Mouse (Mus musculus) olfactory bulb, adult 2 months (tissue): Measurements from ENCODE around the gene Rassf3. TPM values are rescaled to one million over a fixed set of nuclear protein-coding genes. Genes with fewer than 3 reads are reported as not detected.

Experiments
- H3K27ac ChIP-seq: fragments of 200-500 bp; 2 replicates; pipeline ENCODE4 v1.5.1; 2012; ENCODE audit warnings: low read depth, low read length; ENCODE audit not compliant: insufficient read depth
- H3K4me1 ChIP-seq: fragments of 200-500 bp; 2 replicates; pipeline ENCODE4 v1.6.1; 2012; ENCODE audit warnings: low read length; ENCODE audit not compliant: control insufficient read depth, insufficient read depth
- H3K4me3 ChIP-seq: fragments of 200-500 bp; 2 replicates; pipeline ENCODE4 v1.5.1; 2012; ENCODE audit warnings: mild to moderate bottlenecking, low read depth, low read length, moderate library complexity; ENCODE audit not compliant: insufficient read depth
- CTCF ChIP-seq: fragments of 200-500 bp; IDR thresholded peaks from 2 replicates; pipeline ENCODE4 v1.5.1; 2012; ENCODE audit warnings: low read depth, mild to moderate bottlenecking, low read length, moderate library complexity; ENCODE audit not compliant: insufficient read depth
- POLR2A ChIP-seq: fragments of 200-500 bp; IDR thresholded peaks from 2 replicates; pipeline ENCODE4 v1.6.1; 2012; ENCODE audit warnings: mild to moderate bottlenecking, low read depth, low read length, moderate library complexity; ENCODE audit not compliant: insufficient read depth
- WGBS: fragments of 180-500 bp; shearing (Covaris S2); methylation state at CpG from one replicate; pipeline ENCODE4 v1.1.7; 2018; 5-methylcytosine and 5-hydroxymethylcytosine counted together
- polyA plus RNA-seq: library from polyadenylated mRNA; stranded (reverse); fragments of >200 nt; gene quantifications from 2 replicates; pipeline ENCODE4 v1.2.4, GENCODE M21; 2012; ENCODE audit warnings: low replicate concordance; ENCODE audit not compliant: missing spikeins, insufficient read depth, insufficient read length

Rassf3 gene
- polyA plus RNA-seq, result not detected in 2 replicates

DNA sequence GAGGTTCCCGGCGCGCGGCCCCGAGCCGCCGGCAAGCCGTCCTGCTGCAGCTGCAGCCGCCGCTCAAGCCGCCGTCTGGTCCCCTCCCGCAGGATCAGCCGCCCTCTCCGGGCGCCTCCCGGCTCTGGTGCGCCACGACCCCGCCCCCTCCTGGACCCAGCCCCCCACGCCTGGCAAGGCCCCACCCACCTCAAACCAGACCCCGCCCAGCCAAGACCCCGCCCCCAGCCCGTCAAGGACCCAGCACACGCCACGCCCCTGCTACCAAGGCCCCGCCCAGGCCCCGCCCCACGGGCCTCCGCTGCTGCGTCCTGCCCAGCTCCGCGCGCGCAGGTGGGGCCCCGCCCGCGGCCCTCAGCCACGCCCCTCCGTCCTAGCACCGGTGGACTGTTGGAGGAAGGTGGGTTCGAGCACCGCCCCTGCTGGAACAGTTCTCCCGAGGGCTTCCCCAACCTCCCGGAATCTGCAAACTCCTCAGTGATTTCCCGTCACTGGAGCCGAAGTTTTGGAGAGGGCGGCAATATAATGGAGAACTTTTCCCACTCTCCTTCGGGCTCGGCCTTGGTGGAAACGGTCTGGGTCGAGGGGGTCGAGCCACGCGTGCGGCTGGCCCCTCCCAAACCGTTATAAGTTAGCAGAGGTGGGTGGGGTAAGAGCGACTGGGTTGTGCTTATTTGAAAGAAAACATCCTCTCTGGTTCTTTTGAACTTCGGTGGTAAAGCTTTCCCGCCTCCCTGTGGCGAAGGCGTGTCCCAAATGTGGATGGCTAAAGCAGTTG is at the start of gene Rassf3:
TSS of gene Rassf3 (minus strand) at position 158 of the 778 bp plus-strand sequence.
- Histone ChIP-seq H3K27ac (no peak within 1 kb of the TSS), H3K4me3 (peak within 1 kb of the TSS; percentile 58), H3K4me1 (peaks cover 21% of the 10 kb centered on the region)
- TF ChIP-seq CTCF, result no peak
- 3% methylated on average over 60 of the region's 62 CpGs for WGBS

GRCm38 (mm10) chr10:121520923-121521585 is 44.9 kb upstream of the Rassf3 start:
- Histone ChIP-seq H3K4me3 (no peak overlapping the region), H3K4me1 (peaks cover 5% of the 10 kb centered on the region), H3K27ac (no peak overlapping the region)
- 34% methylated on average over 12 of the region's 12 CpGs for whole genome bisulfite sequencing
- TF ChIP-seq POLR2A (no peak), CTCF (no peak)

DNA sequence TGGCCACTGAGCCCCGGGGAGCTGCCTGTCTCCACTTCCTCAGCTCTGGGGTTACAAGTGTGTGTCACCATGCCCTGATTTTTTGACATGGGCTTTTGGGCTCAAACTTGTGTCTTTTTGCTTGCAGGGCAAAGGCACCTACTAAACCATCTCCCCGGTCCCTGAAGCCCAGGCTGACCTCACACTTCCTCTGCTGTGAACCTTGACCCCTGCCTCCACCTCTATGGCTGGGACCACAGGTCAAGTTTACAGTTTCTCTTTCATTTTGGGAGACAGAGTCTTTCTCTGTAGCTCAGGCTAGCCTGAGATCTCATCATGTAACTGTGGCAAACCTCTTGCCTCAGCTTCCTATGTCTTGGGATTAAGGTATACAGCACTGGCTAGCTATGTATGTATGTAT is 43.6 kb upstream of the Rassf3 start:
- Histone ChIP-seq H3K4me3 (no peak overlapping the region), H3K4me1 (peaks cover 5% of the 10 kb centered on the region), H3K27ac (no peak overlapping the region)
- TF ChIP-seq CTCF (no peak), POLR2A (no peak)
- 80% methylated on average over 2 of the region's 2 CpGs for WGBS

- no peak overlapping the region for H3K27ac ChIP-seq
- peaks cover 2% of the 10 kb centered on the region for H3K4me1 ChIP-seq
- TF ChIP-seq POLR2A (no peak), CTCF (peak; percentile 66)
- H3K4me3 ChIP-seq, result no peak overlapping the region
- 36% methylated on average over 18 of the region's 18 CpGs for WGBS
Measured at GRCm38 (mm10) chr10:121516008-121516600, 40.0 kb upstream of the Rassf3 start.

DNA sequence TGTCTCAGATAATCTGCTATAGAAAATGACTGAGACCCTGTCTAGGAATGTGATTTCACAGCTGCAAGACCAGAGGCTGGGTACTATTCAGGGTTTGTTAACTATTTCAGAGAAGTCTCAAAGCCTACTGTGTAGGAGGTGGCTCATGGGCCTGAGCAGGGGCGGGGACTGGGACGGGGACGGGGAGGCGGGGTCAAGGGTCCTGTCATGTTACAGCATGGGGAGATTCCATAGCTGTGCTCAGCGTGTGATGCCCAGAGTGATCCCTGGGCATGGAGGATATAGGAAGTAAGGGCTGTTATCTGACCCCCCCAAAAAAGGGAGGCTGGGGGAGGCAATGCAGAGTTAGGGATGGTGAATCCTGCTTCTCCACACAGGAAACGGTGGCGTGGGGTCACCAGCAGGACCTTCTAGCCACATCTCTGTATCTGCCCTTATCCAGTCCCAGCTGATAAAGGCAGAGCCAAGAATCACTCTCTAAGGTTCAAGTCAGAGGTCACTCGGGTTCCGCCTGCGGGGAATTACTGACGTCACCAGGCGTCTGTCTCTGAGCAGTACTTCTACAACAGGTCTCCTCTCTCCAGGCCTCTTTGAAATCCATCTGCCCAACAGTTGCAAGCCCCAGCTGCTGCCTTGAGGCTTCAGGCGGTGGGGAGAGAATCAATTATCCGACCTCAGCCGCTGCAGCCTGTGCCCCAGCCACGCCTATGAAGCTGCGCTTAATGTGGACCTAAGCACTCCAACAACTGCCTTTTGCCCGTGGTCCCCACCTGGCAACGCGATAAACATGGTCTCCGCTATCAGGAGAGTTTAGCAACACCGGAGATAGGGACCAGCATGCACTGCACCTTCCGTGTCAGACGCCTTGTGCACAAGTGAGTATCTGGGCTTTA is 33.9 kb upstream of the Rassf3 start:
- 62% methylated on average over 24 of the region's 24 CpGs for WGBS
- Histone ChIP-seq H3K27ac (no peak overlapping the region), H3K4me3 (no peak overlapping the region), H3K4me1 (peaks cover 12% of the 10 kb centered on the region)
- no peak for TF ChIP-seq CTCF
- TF ChIP-seq POLR2A, result no peak

GRCm38 (mm10) chr10:121507755-121508544 is 31.8 kb upstream of the Rassf3 start:
- Histone ChIP-seq H3K27ac (no peak overlapping the region), H3K4me3 (no peak overlapping the region), H3K4me1 (peaks cover 16% of the 10 kb centered on the region)
- TF ChIP-seq POLR2A (no peak), CTCF (no peak)
- 94% methylated on average over 16 of the region's 16 CpGs for WGBS

GRCm38 (mm10) chr10:121506731-121507583 is 30.8 kb upstream of the Rassf3 start:
- Histone ChIP-seq H3K4me1 (peaks cover 16% of the 10 kb centered on the region), H3K4me3 (no peak overlapping the region), H3K27ac (no peak overlapping the region)
- TF ChIP-seq CTCF, result no peak
- no peak for TF ChIP-seq POLR2A
- 55% methylated on average over 29 of the region's 29 CpGs for WGBS
